Mouse (Mus musculus) embryonic facial prominence, embryonic 11.5 days (tissue): Measurements from ENCODE around the gene Mnt. TPM values are rescaled to one million over a fixed set of nuclear protein-coding genes. Genes with fewer than 3 reads are reported as not detected.

Experiments
- ATAC-seq: fragments of 200-750 bp; cut with Nextera tagmentation; replicated peaks from 2 replicates; pipeline ENCODE4 v1.8.0; 2017; ENCODE audit warnings: low read depth; ENCODE audit not compliant: insufficient number of reproducible peaks, low FRiP score, low TSS enrichment
- DNase-seq: peaks from one replicate; pipeline ENCODE4 v3.0.0-alpha.2; 2015; ENCODE audit warnings: low spot score
- H3K27ac ChIP-seq: fragments of 300-500 bp; sonication (generic); replicated peaks from 2 replicates; pipeline ENCODE4 v1.5.1; 2014; ENCODE audit warnings: mild to moderate bottlenecking, low read depth, low read length, control low read depth
- H3K27me3 ChIP-seq: fragments of 300-500 bp; sonication (generic); 2 replicates; pipeline ENCODE4 v1.6.1; 2014; ENCODE audit warnings: mild to moderate bottlenecking, low read length, moderate library complexity, mixed read lengths; ENCODE audit not compliant: control insufficient read depth, insufficient read depth
- H3K36me3 ChIP-seq: fragments of 300-500 bp; sonication (generic); replicated peaks from 2 replicates; pipeline ENCODE4 v1.6.1; 2014; ENCODE audit warnings: low read depth, mild to moderate bottlenecking, low read length, moderate library complexity, mixed read lengths; ENCODE audit not compliant: control insufficient read depth, insufficient read depth
- H3K4me1 ChIP-seq: fragments of 300-500 bp; sonication (generic); 2 replicates; pipeline ENCODE4 v1.6.1; 2014; ENCODE audit warnings: low read length, mixed read lengths; ENCODE audit not compliant: control insufficient read depth, insufficient read depth
- H3K4me2 ChIP-seq: fragments of 300-500 bp; sonication (generic); 2 replicates; pipeline ENCODE4 v1.6.1; 2014; ENCODE audit warnings: low read depth, mild to moderate bottlenecking, control low read depth, low read length, moderate library complexity
- H3K4me3 ChIP-seq: fragments of 300-500 bp; sonication (generic); 2 replicates; pipeline ENCODE4 v1.5.1; 2014; ENCODE audit warnings: low read depth, low read length, control low read depth
- H3K9ac ChIP-seq: fragments of 300-500 bp; sonication (generic); replicated peaks from 2 replicates; pipeline ENCODE4 v1.6.1; 2014; ENCODE audit warnings: mild to moderate bottlenecking, control low read depth, low read length
- H3K9me3 ChIP-seq: fragments of 300-500 bp; sonication (generic); replicated peaks from 2 replicates; pipeline ENCODE4 v1.6.1; 2016; ENCODE audit warnings: mild to moderate bottlenecking, low read length, inconsistent platforms, mixed read lengths; ENCODE audit not compliant: control insufficient read depth
- WGBS: fragments of 180-500 bp; shearing (Covaris S2); extraction: QIAGEN DNeasy Blood & Tissue Kit; methylation state at CpG from one replicate; pipeline ENCODE4 v1.1.7; 2014; 5-methylcytosine and 5-hydroxymethylcytosine counted together
- polyA plus RNA-seq: library from polyadenylated mRNA; unstranded; fragments of >200 nt; fragmentation: Nextera tagmentation; extraction: Ambion mirVana; gene quantifications from 2 replicates; pipeline ENCODE4 v1.2.1, GENCODE M21; 2014

Mnt gene
- 3.0 and 3.6 TPM in 2 replicates for polyA plus RNA-seq

GRCm38 (mm10) chr11:74830256-74831161 is at the start of gene Mnt:
TSS of gene Mnt (plus strand) at chr11:74830920.
- H3K4me1 ChIP-seq: no peaks in the 10 kb centered on the region; the same call in 1 of the 2 replicates
- ATAC-seq: peak; percentile 91
- under 1% methylated on average over 70 of the region's 70 CpGs for WGBS

DNA sequence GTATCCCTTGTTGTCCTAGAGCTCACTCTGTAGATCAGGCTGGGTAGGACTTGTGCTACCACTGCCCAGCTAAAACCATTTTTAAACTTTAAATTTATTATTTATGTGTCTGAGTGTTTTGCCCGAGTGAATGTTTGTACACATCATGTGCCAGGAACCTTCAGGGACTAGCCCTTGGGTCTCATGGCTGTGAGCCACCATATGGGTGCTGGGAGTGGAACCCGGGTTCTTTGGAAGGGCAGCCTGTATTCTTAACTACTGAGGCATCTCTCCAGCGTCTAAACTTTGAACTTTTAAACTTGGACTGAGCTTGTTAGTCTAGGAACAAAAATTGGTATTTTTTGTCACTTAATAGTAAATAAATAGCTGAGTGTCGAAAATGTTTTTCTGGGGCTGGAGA is 37.8 kb upstream of the Mnt start:
- H3K4me2 ChIP-seq: no peak overlapping the region
- no peaks in the 10 kb centered on the region for H3K4me1 ChIP-seq
- DNase-seq: no peak
- H3K36me3 ChIP-seq: peaks cover 20% of the 10 kb centered on the region
- no peak overlapping the region for H3K4me3 ChIP-seq
- no peaks in the 10 kb centered on the region for H3K27me3 ChIP-seq
- H3K9me3 ChIP-seq: no peaks in the 10 kb centered on the region
- H3K9ac ChIP-seq: no peak overlapping the region
- no peak for ATAC-seq
- H3K27ac ChIP-seq: no peak overlapping the region
- WGBS: 94% methylated on average over 4 of the region's 4 CpGs

More at GRCm38 (mm10) chr11:74830256-74831161, at the start of gene Mnt:
- Histone ChIP-seq H3K36me3 (no peaks in the 10 kb centered on the region), H3K27ac (peak within 1 kb of the TSS; percentile 63), H3K9ac (peak within 1 kb of the TSS; percentile 82), H3K9me3 (no peaks in the 10 kb centered on the region), H3K4me2 (peak within 1 kb of the TSS; percentile 81), H3K4me3 (peak within 1 kb of the TSS; percentile 90), H3K27me3 (no peaks in the 10 kb centered on the region)
- DNase-seq: peak; percentile 98

GRCm38 (mm10) chr11:74800658-74801057 is 30.1 kb upstream of the Mnt start:
- no peak overlapping the region for H3K4me3 ChIP-seq
- H3K27me3 ChIP-seq: no peaks in the 10 kb centered on the region
- H3K36me3 ChIP-seq: peaks cover 14% of the 10 kb centered on the region
- WGBS: 86% methylated on average over 4 of the region's 4 CpGs
- no peak overlapping the region for H3K9ac ChIP-seq
- H3K4me2 ChIP-seq: no peak overlapping the region
- no peaks in the 10 kb centered on the region for H3K4me1 ChIP-seq
- no peak for ATAC-seq
- no peak overlapping the region for H3K27ac ChIP-seq
- no peak for DNase-seq
- H3K9me3 ChIP-seq: no peaks in the 10 kb centered on the region

- 84% methylated on average over 3 of the region's 3 CpGs for WGBS
- no peak for ATAC-seq
- no peak overlapping the region for H3K4me2 ChIP-seq
Observed at GRCm38 (mm10) chr11:74804081-74804627, 26.6 kb upstream of the Mnt start.

GRCm38 (mm10) chr11:74807246-74807882 is 23.4 kb upstream of the Mnt start:
- ATAC-seq (no peak), DNase-seq (no peak)
- Histone ChIP-seq H3K4me3 (no peak overlapping the region), H3K4me2 (no peak overlapping the region), H3K9ac (no peak overlapping the region), H3K4me1 (no peaks in the 10 kb centered on the region), H3K9me3 (no peaks in the 10 kb centered on the region), H3K27ac (no peak overlapping the region), H3K36me3 (peaks cover 2% of the 10 kb centered on the region; the same call in 1 of the 2 replicates), H3K27me3 (no peaks in the 10 kb centered on the region)
- 92% methylated on average over 6 of the region's 6 CpGs for WGBS

More at GRCm38 (mm10) chr11:74804081-74804627, 26.6 kb upstream of the Mnt start:
- Histone ChIP-seq H3K27ac (no peak overlapping the region), H3K4me3 (no peak overlapping the region), H3K9ac (no peak overlapping the region), H3K27me3 (no peaks in the 10 kb centered on the region), H3K9me3 (no peaks in the 10 kb centered on the region), H3K4me1 (no peaks in the 10 kb centered on the region), H3K36me3 (peaks cover 2% of the 10 kb centered on the region; the same call in 1 of the 2 replicates)
- DNase-seq: no peak

- Histone ChIP-seq H3K27ac (no peak overlapping the region), H3K36me3 (peaks cover 4% of the 10 kb centered on the region), H3K4me1 (no peaks in the 10 kb centered on the region), H3K4me2 (no peak overlapping the region), H3K9ac (no peak overlapping the region), H3K9me3 (no peaks in the 10 kb centered on the region), H3K27me3 (no peaks in the 10 kb centered on the region), H3K4me3 (no peak overlapping the region)
- WGBS: 90% methylated on average over 6 of the region's 6 CpGs
- ATAC-seq (no peak), DNase-seq (no peak)
Observed at GRCm38 (mm10) chr11:74808251-74808853, 22.4 kb upstream of the Mnt start.

DNA sequence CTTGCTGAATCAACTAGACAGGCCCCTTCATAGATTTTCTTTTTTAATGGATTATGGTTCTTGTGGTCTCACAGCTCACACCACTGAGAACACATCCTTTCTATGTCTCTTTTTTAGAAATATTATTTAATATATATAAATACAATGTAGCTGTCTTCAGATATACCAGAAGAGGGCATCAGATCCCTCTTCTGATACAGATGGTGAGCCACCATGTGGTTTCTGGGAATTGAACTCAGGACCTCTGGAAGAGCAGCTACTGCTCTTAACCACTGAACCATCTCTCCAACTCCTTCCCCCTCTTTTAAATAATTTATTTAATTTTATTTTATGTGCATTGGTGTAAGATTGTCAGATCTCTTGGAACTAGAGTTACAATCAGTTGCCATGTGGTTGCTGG is 20.6 kb upstream of the Mnt start:
- Histone ChIP-seq H3K4me3 (no peak overlapping the region), H3K4me2 (no peak overlapping the region), H3K4me1 (no peaks in the 10 kb centered on the region), H3K9me3 (no peaks in the 10 kb centered on the region), H3K27ac (no peak overlapping the region), H3K27me3 (no peaks in the 10 kb centered on the region), H3K36me3 (peaks cover 4% of the 10 kb centered on the region), H3K9ac (no peak overlapping the region)
- DNase-seq: no peak
- no peak for ATAC-seq
